Mouse (Mus musculus): Measurements from ENCODE around the gene Wfikkn1. TPM values are rescaled to one million over a fixed set of nuclear protein-coding genes. Genes with fewer than 3 reads are reported as not detected.
"Not testable (repeated sequence)": the region's sequence is repeated elsewhere in the genome, so short reads cannot be mapped to it uniquely, and the experiment has no call there.

The Wfikkn1 gene
- polyA plus RNA-seq, 1 experiment from 2014 or later = 0.45 TPM

GRCm38 (mm10) chr17:25874148-25874720, 6.4 kb downstream of the Wfikkn1 start:
- H3K4me1 ChIP-seq (ENCODE audit: control insufficient read depth, insufficient read depth, low read length) = peaks cover 17% of the 10 kb centered on the region
- H3K9me3 ChIP-seq (replicated peaks; ENCODE audit: control insufficient read depth, low read length, poor library complexity, severe bottlenecking) = no peaks in the 10 kb centered on the region
- H3K36me3 ChIP-seq (ENCODE audit: control insufficient read depth, insufficient read depth, low read length) = peaks cover 11% of the 10 kb centered on the region
- ATAC-seq = no peak
- H3K27me3 ChIP-seq (ENCODE audit: control insufficient read depth, insufficient read depth, low read depth, low read length) = no peaks in the 10 kb centered on the region
- H3K9ac ChIP-seq (ENCODE audit: low read depth, low read length) = peak overlapping the region; percentile 78
- peak overlapping the region; percentile 62 for H3K4me3 ChIP-seq (ENCODE audit: low read depth, low read length)
- peak overlapping the region; percentile 93 for H3K27ac ChIP-seq (ENCODE audit: low read length)
- WGBS = 6% methylated on average over 14 of the region's 14 CpGs
- peak overlapping the region; percentile 77 for H3K4me2 ChIP-seq (ENCODE audit: low read length)

GRCm38 (mm10) chr17:25873405-25874147, 7.1 kb downstream of the Wfikkn1 start:
- Histone ChIP-seq H3K4me1 (ENCODE audit: control insufficient read depth, insufficient read depth, low read length) (peaks cover 17% of the 10 kb centered on the region), H3K36me3 (ENCODE audit: control insufficient read depth, insufficient read depth, low read length) (peaks cover 11% of the 10 kb centered on the region), H3K4me3 (ENCODE audit: low read depth, low read length) (peak overlapping the region; percentile 62), H3K9ac (ENCODE audit: low read depth, low read length) (peak overlapping the region; percentile 78), H3K4me2 (ENCODE audit: low read length) (peak overlapping the region; percentile 77), H3K27me3 (ENCODE audit: control insufficient read depth, insufficient read depth, low read depth, low read length) (no peaks in the 10 kb centered on the region), H3K9me3 (replicated peaks; ENCODE audit: control insufficient read depth, low read length, poor library complexity, severe bottlenecking) (no peaks in the 10 kb centered on the region), H3K27ac (ENCODE audit: low read length) (peak overlapping the region; percentile 93)
- WGBS = 82% methylated on average over 11 of the region's 11 CpGs
- ATAC-seq = no peak

GRCm38 (mm10) chr17:25872676-25873075, 8.0 kb downstream of the Wfikkn1 start:
- Histone ChIP-seq H3K27me3 (ENCODE audit: control insufficient read depth, insufficient read depth, low read depth, low read length) (no peaks in the 10 kb centered on the region), H3K4me1 (ENCODE audit: control insufficient read depth, insufficient read depth, low read length) (peaks cover 20% of the 10 kb centered on the region), H3K36me3 (ENCODE audit: control insufficient read depth, insufficient read depth, low read length) (peaks cover 2% of the 10 kb centered on the region; the same call in 1 of the 2 replicates), H3K9me3 (replicated peaks; ENCODE audit: control insufficient read depth, low read length, poor library complexity, severe bottlenecking) (no peaks in the 10 kb centered on the region), H3K27ac (ENCODE audit: low read length) (no peak overlapping the region), H3K9ac (ENCODE audit: low read depth, low read length) (no peak overlapping the region), H3K4me2 (ENCODE audit: low read length) (no peak overlapping the region), H3K4me3 (ENCODE audit: low read depth, low read length) (no peak overlapping the region)
- WGBS = 84% methylated on average over 3 of the region's 3 CpGs
- no peak for ATAC-seq

GRCm38 (mm10) chr17:25871566-25871965, 9.1 kb downstream of the Wfikkn1 start:
- not testable (repeated sequence) for H3K4me3 ChIP-seq (ENCODE audit: low read depth, low read length); H3K9ac ChIP-seq (ENCODE audit: low read depth, low read length); H3K4me2 ChIP-seq (ENCODE audit: low read length); H3K36me3 ChIP-seq (ENCODE audit: control insufficient read depth, insufficient read depth, low read length); H3K27me3 ChIP-seq (ENCODE audit: control insufficient read depth, insufficient read depth, low read depth, low read length); H3K9me3 ChIP-seq (replicated peaks; ENCODE audit: control insufficient read depth, low read length, poor library complexity, severe bottlenecking); H3K27ac ChIP-seq (ENCODE audit: low read length); ATAC-seq
- peaks cover 23% of the 10 kb centered on the region for H3K4me1 ChIP-seq (ENCODE audit: control insufficient read depth, insufficient read depth, low read length)

- H3K4me3 ChIP-seq (ENCODE audit: low read depth, low read length) = no peak overlapping the region
- no peaks in the 10 kb centered on the region for H3K27me3 ChIP-seq (ENCODE audit: control insufficient read depth, insufficient read depth, low read depth, low read length)
- H3K27ac ChIP-seq (ENCODE audit: low read length) = no peak overlapping the region
- no peak overlapping the region for H3K4me2 ChIP-seq (ENCODE audit: low read length)
- H3K9me3 ChIP-seq (replicated peaks; ENCODE audit: control insufficient read depth, low read length, poor library complexity, severe bottlenecking) = no peaks in the 10 kb centered on the region
- peaks cover 16% of the 10 kb centered on the region for H3K4me1 ChIP-seq (ENCODE audit: control insufficient read depth, insufficient read depth, low read length)
- H3K36me3 ChIP-seq (ENCODE audit: control insufficient read depth, insufficient read depth, low read length) = no peaks in the 10 kb centered on the region
- WGBS = 90% methylated on average over 2 of the region's 2 CpGs
- no peak for ATAC-seq
- no peak overlapping the region for H3K9ac ChIP-seq (ENCODE audit: low read depth, low read length)
Measured at GRCm38 (mm10) chr17:25869954-25870353, 10.7 kb downstream of the Wfikkn1 start.

GRCm38 (mm10) chr17:25869498-25869897, 11.2 kb downstream of the Wfikkn1 start:
- ATAC-seq = no peak
- H3K4me3 ChIP-seq (ENCODE audit: low read depth, low read length) = no peak overlapping the region
- no peaks in the 10 kb centered on the region for H3K9me3 ChIP-seq (replicated peaks; ENCODE audit: control insufficient read depth, low read length, poor library complexity, severe bottlenecking)
- no peak overlapping the region for H3K4me2 ChIP-seq (ENCODE audit: low read length)
- WGBS = 86% methylated on average over 8 of the region's 8 CpGs
- H3K9ac ChIP-seq (ENCODE audit: low read depth, low read length) = no peak overlapping the region
- peaks cover 16% of the 10 kb centered on the region for H3K4me1 ChIP-seq (ENCODE audit: control insufficient read depth, insufficient read depth, low read length)
- H3K27me3 ChIP-seq (ENCODE audit: control insufficient read depth, insufficient read depth, low read depth, low read length) = no peaks in the 10 kb centered on the region
- H3K36me3 ChIP-seq (ENCODE audit: control insufficient read depth, insufficient read depth, low read length) = no peaks in the 10 kb centered on the region
- no peak overlapping the region for H3K27ac ChIP-seq (ENCODE audit: low read length)

- Histone ChIP-seq H3K4me2 (ENCODE audit: low read length) (peak within 1 kb of the TSS; percentile 99), H3K27me3 (ENCODE audit: control insufficient read depth, insufficient read depth, low read depth, low read length) (no peaks in the 10 kb centered on the region), H3K9me3 (replicated peaks; ENCODE audit: control insufficient read depth, low read length, poor library complexity, severe bottlenecking) (no peaks in the 10 kb centered on the region), H3K27ac (ENCODE audit: low read length) (peak within 1 kb of the TSS; percentile 19), H3K4me1 (ENCODE audit: control insufficient read depth, insufficient read depth, low read length) (peaks cover 12% of the 10 kb centered on the region), H3K9ac (ENCODE audit: low read depth, low read length) (peak within 1 kb of the TSS; percentile 72), H3K4me3 (ENCODE audit: low read depth, low read length) (peak within 1 kb of the TSS; percentile 69), H3K36me3 (ENCODE audit: control insufficient read depth, insufficient read depth, low read length) (no peaks in the 10 kb centered on the region)
- 0% methylated on average over 23 of the region's 24 CpGs for WGBS
- peak; percentile 90 for ATAC-seq
Measured at GRCm38 (mm10) chr17:25868601-25869191, 12.0 kb downstream of the Wfikkn1 start, which contains the start of gene Mcrip2. Mcrip2 (minus strand) TSS chr17:25868764.

- H3K4me2 ChIP-seq (ENCODE audit: low read length) = peak overlapping the region; percentile 99
- WGBS = 1% methylated on average over 36 of the region's 42 CpGs
- peak; percentile 40 for ATAC-seq
Measured at GRCm38 (mm10) chr17:25867836-25868600, 12.6 kb downstream of the Wfikkn1 start.

More at GRCm38 (mm10) chr17:25867836-25868600, 12.6 kb downstream of the Wfikkn1 start:
- H3K9ac ChIP-seq (ENCODE audit: low read depth, low read length) = peak overlapping the region; percentile 72
- H3K9me3 ChIP-seq (replicated peaks; ENCODE audit: control insufficient read depth, low read length, poor library complexity, severe bottlenecking) = no peaks in the 10 kb centered on the region
- H3K27ac ChIP-seq (ENCODE audit: low read length) = peak overlapping the region; percentile 19; the same call in 1 of the 2 replicates
- H3K27me3 ChIP-seq (ENCODE audit: control insufficient read depth, insufficient read depth, low read depth, low read length) = no peaks in the 10 kb centered on the region
- peaks cover 12% of the 10 kb centered on the region for H3K4me1 ChIP-seq (ENCODE audit: control insufficient read depth, insufficient read depth, low read length)
- peak overlapping the region; percentile 69 for H3K4me3 ChIP-seq (ENCODE audit: low read depth, low read length)
- H3K36me3 ChIP-seq (ENCODE audit: control insufficient read depth, insufficient read depth, low read length) = no peaks in the 10 kb centered on the region
